Mouse (Mus musculus): ENCODE results near the gene Fbxo36.

DNA sequence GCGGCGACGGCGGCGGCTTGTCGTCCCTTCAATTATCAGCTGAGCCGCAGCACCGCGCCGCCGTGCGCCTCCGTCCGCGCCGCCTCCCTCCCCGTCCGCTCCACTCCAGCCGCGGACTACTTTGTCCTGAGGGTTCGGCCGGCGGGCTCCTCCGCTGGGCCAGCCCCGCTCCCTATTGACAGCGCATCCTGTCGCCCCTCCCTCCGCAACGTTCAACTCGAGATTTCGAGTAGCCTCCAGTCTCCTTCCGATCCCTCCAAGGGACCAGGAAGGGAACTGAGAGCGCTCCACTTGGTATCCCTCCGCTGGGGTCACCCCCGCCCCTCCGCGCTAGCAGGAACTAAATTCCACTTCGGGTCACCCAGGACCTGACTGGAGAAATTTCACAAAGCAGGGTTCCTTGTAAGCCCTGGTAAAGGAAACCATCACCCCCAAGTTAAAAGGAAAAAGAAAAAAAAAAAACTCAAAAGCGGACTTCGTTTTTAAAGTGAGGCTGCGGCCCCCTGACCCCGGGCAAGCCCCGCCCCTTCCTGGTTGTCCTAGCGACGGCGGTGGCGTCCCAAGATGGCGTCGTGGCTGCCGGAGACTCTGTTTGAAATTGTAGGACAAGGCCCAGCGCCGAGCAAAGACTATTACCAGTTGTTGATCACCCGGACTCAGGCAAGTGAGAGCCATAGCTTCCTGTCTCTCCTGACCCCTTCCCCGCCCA, at the start of gene Fbxo36:
- TF ChIP-seq EP300 (optimal IDR thresholded peaks at IDR 0.05) (no peak), CTCF (IDR thresholded peaks at IDR 0.05; ENCODE audit: low read depth) (no peak)
